Mouse (Mus musculus) MEL-GATA-1-ER (cell line): ENCODE results near the gene Phldb2.

Experiments used
- DNase-seq: peaks from one replicate; pipeline ENCODE4 v3.0.0-alpha.2; 2012; ENCODE audit warnings: low read depth; ENCODE audit errors: extremely low read depth

Gene Phldb2

GRCm38 (mm10) chr16:45796815-45797214, 156.6 kb downstream of the Phldb2 start:
- DNase-seq: no peak

GRCm38 (mm10) chr16:45795188-45795693, 158.2 kb downstream of the Phldb2 start:
- DNase-seq: no peak

DNA sequence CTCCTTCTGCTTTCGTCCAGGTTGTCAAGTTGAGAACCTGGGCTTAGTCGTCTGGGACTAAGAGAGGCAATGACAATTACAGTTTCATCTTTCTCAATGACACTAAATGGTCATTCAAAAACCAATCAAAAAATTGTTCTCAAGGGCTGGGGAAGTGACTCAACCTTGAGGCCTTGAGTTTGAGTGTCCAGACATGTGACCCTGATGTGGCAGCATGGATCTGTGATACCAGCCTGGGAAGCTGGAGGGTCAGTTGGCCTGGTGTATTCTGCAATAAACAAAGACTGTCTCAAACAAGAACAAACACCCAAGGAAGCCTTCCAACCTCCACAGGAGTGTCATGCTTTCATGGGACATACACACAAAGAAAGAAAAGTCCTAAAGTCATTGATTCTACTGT, 160.6 kb downstream of the Phldb2 start:
- no peak for DNase-seq

DNA sequence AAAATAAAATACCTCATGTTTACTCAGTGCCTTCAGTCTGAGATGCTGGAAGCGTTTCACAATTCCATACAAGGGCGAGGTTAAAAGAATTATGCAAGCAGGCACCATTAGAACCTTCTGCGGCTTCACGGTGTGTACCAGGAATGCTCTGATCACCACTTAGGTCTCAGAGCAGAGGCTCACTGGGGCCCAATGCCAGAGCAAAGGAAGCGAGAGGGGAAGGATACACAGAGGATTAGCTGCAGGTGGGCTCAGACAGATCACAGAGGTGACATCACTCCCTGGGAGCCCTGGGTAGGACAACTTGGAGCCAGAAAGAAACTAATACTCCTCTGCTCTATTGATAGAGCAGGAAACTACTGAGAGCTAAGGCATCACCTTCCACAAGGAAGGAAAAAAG, 162.1 kb downstream of the Phldb2 start:
- DNase-seq: no peak

DNA sequence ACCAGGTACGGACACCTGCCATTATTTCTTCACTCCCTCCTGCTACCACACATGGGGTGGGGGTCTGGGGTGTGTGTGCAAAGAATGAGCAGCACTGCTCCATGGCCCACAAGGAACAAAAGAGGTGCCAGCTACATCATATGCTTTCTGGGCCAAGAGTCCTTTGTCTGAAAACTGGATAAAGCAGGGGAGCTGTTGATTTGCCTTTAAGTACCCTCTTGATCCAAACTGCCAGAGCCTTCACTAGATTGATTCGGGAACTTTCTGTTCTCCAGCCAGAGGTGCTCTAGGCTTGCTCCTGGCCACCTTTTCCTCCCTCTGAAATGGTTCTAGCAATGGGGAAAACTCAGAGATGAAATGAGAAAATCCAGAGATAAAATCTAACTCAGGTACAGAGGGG, 164.1 kb downstream of the Phldb2 start:
- DNase-seq: no peak

DNA sequence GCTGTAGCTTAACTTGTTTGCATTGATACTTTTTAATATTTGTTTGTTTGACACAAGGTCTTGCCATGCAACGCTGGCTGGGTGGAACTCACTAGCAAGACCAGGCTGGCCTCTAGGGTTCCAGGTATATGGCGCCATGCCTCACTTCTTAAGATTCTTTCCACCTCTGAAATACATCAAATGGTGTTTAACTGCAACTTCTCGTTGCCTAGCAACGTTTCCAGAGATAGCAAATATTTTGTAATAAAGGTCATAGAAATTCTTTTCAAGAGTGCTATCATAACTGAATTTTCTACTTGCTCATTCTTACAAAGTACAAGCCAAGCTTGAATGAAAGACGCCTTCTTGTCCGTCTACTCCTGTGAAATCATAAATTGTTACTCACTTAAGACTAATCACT, 165.7 kb downstream of the Phldb2 start:
- DNase-seq: no peak

DNA sequence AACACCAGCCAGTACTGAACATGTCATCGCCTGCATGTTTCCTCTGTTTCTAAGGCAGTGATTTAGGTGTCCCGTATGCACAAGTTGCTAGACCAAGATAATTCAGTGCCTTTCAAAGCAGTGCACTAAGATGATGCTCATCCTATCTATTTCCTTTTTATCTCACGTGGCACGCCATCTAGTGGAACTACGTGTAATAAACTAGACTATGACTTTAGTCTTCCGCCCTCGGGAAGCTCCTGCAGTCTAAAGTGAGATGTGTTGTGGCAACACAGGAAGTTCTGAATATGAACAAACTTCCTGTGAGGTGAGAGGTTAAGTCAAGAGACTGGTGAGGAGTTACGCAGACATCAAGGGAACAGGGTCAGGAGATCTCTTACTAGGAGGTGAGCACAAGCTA, 166.8 kb downstream of the Phldb2 start:
- DNase-seq: no peak

- DNase-seq: no peak
Observed at GRCm38 (mm10) chr16:45780001-45780400, 173.4 kb downstream of the Phldb2 start.

DNA sequence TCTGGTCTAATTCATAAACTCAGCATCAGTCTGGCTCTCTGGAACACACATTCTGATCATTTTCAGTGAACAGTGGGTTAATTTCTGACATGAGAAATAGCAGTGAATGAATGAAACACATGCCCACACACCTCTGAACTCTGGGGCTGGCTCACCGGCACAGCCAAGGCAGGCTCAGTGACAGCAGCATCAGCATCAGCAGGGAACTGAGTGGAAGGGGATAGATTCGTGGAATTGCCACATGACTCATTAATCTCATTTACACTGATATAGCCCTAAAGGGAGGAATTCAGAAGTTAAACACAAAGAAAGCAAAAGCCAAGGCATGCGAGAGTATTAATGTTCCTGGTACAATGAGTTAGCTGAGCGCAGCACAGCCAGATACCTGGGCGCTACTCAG, 178.6 kb downstream of the Phldb2 start:
- no peak for DNase-seq

DNA sequence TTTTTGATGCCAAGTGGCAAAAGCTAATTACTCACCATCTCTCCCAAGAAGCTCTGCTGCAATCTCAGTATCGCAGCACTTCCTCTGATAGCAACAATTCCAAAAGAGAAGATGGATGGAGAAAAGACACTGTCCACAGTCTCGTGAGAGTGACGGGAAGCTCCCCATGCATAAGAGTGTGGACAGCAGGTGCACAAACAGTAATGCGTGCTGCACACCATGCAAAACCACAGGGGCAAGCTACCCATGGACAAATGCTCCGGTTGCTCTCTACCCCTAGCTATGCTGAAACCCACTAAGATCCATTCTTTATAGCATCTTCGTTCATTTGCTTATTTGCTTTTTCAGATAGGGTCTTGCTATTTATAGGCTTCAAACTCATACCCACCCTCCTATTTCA, 182.5 kb downstream of the Phldb2 start:
- DNase-seq: no peak

- DNase-seq: no peak
Observed at GRCm38 (mm10) chr16:45767853-45768640, 185.4 kb downstream of the Phldb2 start.

DNA sequence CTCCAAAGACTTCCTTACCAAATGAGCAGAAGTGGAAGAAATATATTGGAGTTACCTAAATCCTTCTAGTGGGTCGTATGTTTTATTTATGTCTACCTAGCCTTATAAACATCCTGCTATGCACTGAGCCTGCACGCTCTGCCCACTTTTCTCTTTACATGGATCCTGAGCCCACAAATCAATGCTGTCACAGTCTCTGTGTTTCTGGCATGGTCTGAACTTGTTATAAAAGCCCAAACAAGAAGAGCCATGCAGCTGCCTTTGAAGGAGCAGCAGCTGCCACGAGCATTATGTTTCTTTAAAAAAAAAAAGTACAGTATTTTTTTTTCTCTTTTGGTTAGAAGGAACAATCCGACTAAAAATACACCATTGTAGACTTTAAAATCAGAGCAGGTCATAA, 186.0 kb downstream of the Phldb2 start:
- DNase-seq: no peak

DNA sequence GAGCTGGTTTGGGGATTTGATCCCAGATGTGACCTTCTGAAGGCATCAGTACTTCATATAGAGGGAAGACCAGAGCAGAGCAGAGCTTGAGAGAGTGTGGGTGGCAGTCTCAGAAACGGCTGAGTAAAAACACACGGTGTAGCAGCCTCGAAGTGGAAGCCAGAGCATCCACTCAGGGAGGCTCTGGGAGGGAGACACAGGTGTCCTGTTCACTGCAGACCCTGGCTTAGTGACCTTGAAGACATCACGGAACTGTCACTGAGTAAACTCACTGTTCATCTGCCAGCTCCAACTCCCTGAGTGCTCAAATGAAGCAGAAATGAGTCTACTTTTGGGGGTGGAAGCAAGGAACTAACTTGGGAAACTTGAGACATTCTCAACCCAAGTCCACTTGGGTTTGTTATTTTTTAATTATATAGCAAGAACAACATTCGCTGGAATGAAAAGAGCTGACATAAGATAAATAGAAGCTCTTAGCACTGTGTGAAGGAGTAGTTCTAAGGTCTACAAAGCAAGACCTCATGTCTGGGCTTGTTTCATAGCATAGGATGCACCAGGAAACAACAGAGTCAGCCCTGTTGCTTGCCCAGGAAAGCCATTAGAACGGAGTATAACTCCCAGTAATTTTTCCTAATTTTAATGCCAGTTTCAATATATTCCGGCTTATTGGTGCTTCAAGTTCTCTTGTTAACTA, 187.4 kb downstream of the Phldb2 start:
- no peak for DNase-seq

DNA sequence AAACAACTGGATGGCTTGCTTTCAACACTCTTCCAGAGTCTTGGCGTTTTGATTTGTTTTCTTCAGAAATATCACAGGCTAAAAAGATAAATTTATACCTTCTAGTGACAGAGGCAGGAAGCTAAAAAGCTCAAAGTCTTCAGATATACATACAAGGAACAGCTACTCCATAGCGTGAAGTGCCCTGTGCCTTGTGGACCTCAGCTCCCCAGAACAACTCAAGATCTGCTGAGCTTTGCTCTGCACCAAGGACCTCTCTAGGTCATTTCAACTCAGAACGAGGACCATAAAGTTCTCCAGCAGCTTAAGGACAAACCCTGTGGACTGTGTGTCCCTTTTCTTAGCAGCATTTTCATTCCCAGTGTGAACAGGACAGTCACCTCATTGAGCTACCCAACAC, 188.3 kb downstream of the Phldb2 start:
- no peak for DNase-seq

GRCm38 (mm10) chr16:45762859-45763505, 190.4 kb downstream of the Phldb2 start:
- no peak for DNase-seq

DNA sequence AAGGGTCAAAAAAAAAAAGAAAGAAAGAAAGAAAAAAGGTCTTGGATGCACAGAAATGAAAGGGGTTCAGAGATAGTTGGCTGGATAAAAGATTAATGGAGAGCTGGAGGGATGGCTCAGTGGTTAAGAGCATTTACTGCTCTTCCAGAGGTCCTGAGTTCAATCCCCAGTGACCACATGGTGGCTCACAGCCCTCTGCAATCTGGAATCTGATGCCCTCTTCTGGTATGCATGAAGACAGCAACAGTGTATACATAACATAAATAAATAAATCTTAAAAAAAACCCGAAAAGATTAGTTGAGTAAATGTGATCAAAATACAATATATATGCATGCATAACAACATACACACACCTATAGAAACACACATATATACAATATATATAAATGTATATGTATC, 192.0 kb downstream of the Phldb2 start:
- DNase-seq: no peak

DNA sequence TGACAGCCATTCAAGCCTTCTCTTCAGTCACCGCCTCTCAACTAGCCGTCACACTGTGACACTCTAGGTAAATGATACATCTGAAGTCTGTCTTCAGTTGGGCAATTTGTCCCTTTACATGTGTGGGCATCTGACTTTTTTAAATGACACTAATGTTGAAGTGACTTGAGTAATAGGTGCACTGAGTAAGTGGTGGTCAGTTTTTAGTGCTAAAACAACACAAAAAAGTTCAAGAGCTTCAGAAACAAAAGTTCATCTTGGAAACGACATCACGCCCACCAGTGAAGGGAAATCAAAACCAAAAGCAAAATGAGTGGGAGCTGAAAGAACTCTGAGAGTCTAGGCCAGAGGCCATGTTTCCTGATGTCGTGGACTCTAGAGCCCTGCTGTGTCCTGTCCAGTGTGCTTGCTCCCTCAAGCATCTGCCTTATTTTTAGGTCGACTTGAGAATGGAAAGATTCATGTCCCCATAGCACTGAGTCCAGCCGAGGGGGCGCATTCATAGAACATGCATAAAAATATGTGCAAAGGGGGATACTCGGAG, 194.6 kb downstream of the Phldb2 start:
- DNase-seq: no peak

GRCm38 (mm10) chr16:45757421-45758078, 195.8 kb downstream of the Phldb2 start:
- DNase-seq: no peak

DNA sequence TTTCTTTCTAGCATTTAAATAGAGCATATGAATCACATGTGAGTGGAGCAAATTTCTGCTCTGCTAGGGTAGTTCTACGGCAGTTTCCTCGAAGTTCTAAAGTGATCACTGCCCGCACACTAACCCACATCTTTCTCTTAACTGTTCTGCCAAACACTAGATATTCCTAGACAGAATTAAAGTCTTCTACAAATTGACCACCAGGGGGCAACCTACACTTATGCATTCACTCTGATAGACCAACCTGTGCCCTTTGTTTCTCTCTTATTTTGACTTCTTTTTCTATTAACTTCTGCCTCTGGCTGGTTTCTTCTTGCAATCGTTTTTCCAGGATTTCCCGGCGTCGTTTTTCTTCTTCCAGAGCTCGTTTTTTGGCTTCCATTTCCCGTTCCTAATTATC, 196.5 kb downstream of the Phldb2 start:
- peak; percentile 57 for DNase-seq

DNA sequence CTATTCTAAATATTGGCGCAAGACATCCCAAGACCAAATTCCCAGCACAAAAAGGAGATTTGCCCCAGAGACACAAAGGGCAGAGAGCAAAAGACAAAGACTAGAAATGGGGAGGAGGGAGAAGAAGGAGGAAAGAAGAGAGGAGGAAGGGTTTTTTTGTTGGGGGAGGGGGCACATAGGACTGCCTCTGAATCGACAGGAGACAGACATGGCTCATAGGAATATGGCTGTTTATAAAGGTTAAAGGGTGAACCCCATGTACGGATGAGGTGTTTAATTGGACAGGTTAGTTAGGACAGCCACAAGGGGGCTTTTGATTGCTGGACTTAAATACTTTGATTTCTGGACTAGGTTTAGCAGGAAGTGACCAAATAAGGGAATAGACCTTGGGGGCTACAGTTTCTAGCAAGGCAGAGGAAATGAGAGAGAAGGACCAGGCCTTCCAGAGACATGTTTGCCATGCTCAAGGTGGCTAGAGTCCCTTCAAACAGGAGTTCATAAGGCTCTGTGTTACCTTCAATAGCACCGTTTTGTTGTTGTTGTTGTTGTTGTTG, 209.7 kb downstream of the Phldb2 start:
- DNase-seq: no peak
